Comparison of ENCODE assay signal across 9 mouse cellular contexts in the genomic region with DNA sequence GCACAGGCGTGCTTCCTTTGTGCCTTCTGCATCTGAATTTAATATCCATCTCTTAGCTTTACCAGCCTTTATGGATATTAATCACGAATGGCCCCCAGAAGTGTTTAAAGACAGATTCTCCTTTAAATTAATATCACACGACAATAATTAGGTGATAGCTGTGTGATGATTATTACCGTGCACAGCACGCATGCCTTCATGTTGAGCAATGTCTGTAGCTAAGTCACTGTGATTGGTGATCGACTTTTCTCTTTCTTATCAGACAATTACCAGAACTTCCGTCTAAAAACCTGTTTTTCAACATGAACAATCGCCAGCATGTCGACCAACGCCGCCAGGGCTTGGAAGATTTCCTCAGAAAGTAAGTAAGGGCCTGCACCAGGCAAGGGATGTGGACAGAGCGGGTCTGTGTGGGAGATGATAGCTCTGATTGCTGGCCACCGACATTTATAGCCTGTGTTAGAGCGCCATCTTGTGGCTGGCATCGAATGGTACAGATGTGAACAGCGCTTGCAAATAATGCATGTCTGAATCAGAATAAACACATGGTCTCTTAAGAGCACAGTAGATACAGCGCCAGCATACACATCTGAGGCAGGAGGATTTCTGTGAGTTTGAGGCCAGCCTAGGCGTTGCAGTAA. TPM values are rescaled to one million over a fixed set of nuclear protein-coding genes. Genes with fewer than 3 reads are reported as not detected.
DNase-seq lines count a peak whose midpoint lies in the region; ATAC-seq and TF ChIP-seq lines count a peak whose summit lies in the region.
"Had no signal": no experiment of that assay in that cellular context is flagged by ENCODE, and none has a peak within 500 bp of the region (broad histone marks: within the 10 kb centered on the region; RNA-seq: fewer than 3 reads in every experiment).

No protein-coding gene starts in this region.

- H3K4me3 ChIP-seq in forebrain, embryonic 14.5 days (ENCODE audit: low read depth, low read length), result no peak overlapping the region
- H3K4me3 ChIP-seq in liver, postnatal 0 days (ENCODE audit: low read depth, low read length), result no peak overlapping the region
- H3K4me3 ChIP-seq in neural tube, embryonic 15.5 days (replicated peaks), result no peak overlapping the region
- peak overlapping the region; percentile 73; the same call in 1 of the 2 replicates for H3K4me3 ChIP-seq in testis, adult 2 months (ENCODE audit: control insufficient read depth, low read depth, low read length)
- H3K4me3 ChIP-seq: liver, embryonic 15.5 days had no signal

- peak; percentile 76 for ATAC-seq in cerebellum, adult (ENCODE audit: insufficient number of reproducible peaks, low FRiP score, low TSS enrichment)
- peak; percentile 93 for ATAC-seq in forebrain, embryonic 14.5 days
- ATAC-seq in liver, postnatal 0 days, result peak; percentile 80
- ATAC-seq in neural tube, embryonic 15.5 days (ENCODE audit: low FRiP score), result peak; percentile 92

- no peak overlapping the region for H3K27ac ChIP-seq in forebrain, embryonic 14.5 days (ENCODE audit: low read depth, low read length)
- H3K27ac ChIP-seq in liver, postnatal 0 days (ENCODE audit: low read depth), result no peak overlapping the region
- 0 out of 2 replicates have a peak overlapping the region, but pooled peaks have one; percentile 45 for H3K27ac ChIP-seq in neural tube, embryonic 15.5 days (replicated peaks)
- H3K27ac ChIP-seq in testis, adult 2 months (ENCODE audit: control insufficient read depth, insufficient read depth, low read depth, low read length), result no peak overlapping the region
- H3K27ac ChIP-seq: liver, embryonic 15.5 days had no signal

- no peaks in the 10 kb centered on the region for H3K9me3 ChIP-seq in forebrain, embryonic 14.5 days (replicated peaks; ENCODE audit: control insufficient read depth, low read length)
- no peaks in the 10 kb centered on the region for H3K9me3 ChIP-seq in liver, postnatal 0 days (ENCODE audit: low read length)
- H3K9me3 ChIP-seq in neural tube, embryonic 15.5 days (replicated peaks), result no peaks in the 10 kb centered on the region
- H3K9me3 ChIP-seq: liver, embryonic 15.5 days had no signal

- peaks cover 11% of the 10 kb centered on the region; the same call in 1 of the 2 replicates for H3K36me3 ChIP-seq in forebrain, embryonic 14.5 days (ENCODE audit: control insufficient read depth, insufficient read depth, low read length)
- H3K36me3 ChIP-seq in liver, postnatal 0 days (replicated peaks; ENCODE audit: insufficient read depth, low read length), result peaks cover 17% of the 10 kb centered on the region
- H3K36me3 ChIP-seq in neural tube, embryonic 15.5 days, result no peaks in the 10 kb centered on the region; the same call in 1 of the 2 replicates
- H3K36me3 ChIP-seq in testis, adult 2 months (ENCODE audit: control insufficient read depth, insufficient read depth, low read length), result no peaks in the 10 kb centered on the region
- H3K36me3 ChIP-seq: liver, embryonic 15.5 days had no signal

- DNase-seq in ES-CJ7 (ENCODE audit: low read depth, low spot score), result peak; percentile 88
- peak; percentile 94 for DNase-seq in forebrain, embryonic 14.5 days (ENCODE audit: low spot score)
- peak; percentile 52 for DNase-seq in heart, postnatal 25 days (ENCODE audit: low spot score)
- peak; percentile 57 for DNase-seq in large intestine, adult 2 months (ENCODE audit: low read depth, low spot score)
- peak; percentile 85 for DNase-seq in liver, postnatal 0 days

- H3K4me1 ChIP-seq in forebrain, embryonic 14.5 days (ENCODE audit: control insufficient read depth, insufficient read depth, low read length), result no peaks in the 10 kb centered on the region
- H3K4me1 ChIP-seq in liver, postnatal 0 days (ENCODE audit: insufficient read depth), result peaks cover 6% of the 10 kb centered on the region
- H3K4me1 ChIP-seq in neural tube, embryonic 15.5 days, result peaks cover 15% of the 10 kb centered on the region
- no peaks in the 10 kb centered on the region for H3K4me1 ChIP-seq in testis, adult 2 months (ENCODE audit: control insufficient read depth, insufficient read depth, low read length)
- H3K4me1 ChIP-seq: liver, embryonic 15.5 days had no signal

- no peak for TF ChIP-seq EP300 in liver, postnatal 0 days (IDR thresholded peaks at IDR 0.05; ENCODE audit: low read depth)

- no peak overlapping the region for H3K4me2 ChIP-seq in forebrain, embryonic 14.5 days (ENCODE audit: low read length)
- H3K4me2 ChIP-seq in liver, postnatal 0 days (ENCODE audit: low read depth, low read length), result no peak overlapping the region
- no peak overlapping the region for H3K4me2 ChIP-seq in neural tube, embryonic 15.5 days
- H3K4me2 ChIP-seq: liver, embryonic 15.5 days had no signal

- H3K9ac ChIP-seq in forebrain, embryonic 14.5 days (ENCODE audit: low read length), result no peak overlapping the region
- no peak overlapping the region for H3K9ac ChIP-seq in liver, postnatal 0 days (replicated peaks)
- no peak overlapping the region for H3K9ac ChIP-seq in neural tube, embryonic 15.5 days (replicated peaks)
- H3K9ac ChIP-seq: liver, embryonic 15.5 days had no signal

- WGBS in forebrain, embryonic 14.5 days, result 35% methylated on average over 18 of the region's 18 CpGs
- 21% methylated on average over 18 of the region's 18 CpGs for WGBS in large intestine, adult 2 months
- 26% methylated on average over 18 of the region's 18 CpGs for WGBS in liver, postnatal 0 days (ENCODE audit: insufficient replicate concordance)
- 21% methylated on average over 18 of the region's 18 CpGs for WGBS in neural tube, embryonic 15.5 days

- TF ChIP-seq CTCF in liver, postnatal 0 days (IDR thresholded peaks at IDR 0.05; ENCODE audit: low read depth), result peak; percentile 92
- peak; percentile 77; the same call in 1 of the 2 replicates for TF ChIP-seq CTCF in testis, adult 2 months (IDR thresholded peaks at IDR 0.05; ENCODE audit: control insufficient read depth, insufficient read depth, insufficient replicate concordance, low read depth, low read length)

- no peaks in the 10 kb centered on the region for H3K27me3 ChIP-seq in forebrain, embryonic 14.5 days (replicated peaks; ENCODE audit: control insufficient read depth, insufficient read depth, low read length)
- H3K27me3 ChIP-seq in liver, postnatal 0 days (ENCODE audit: insufficient read depth, low read length), result no peaks in the 10 kb centered on the region
- H3K27me3 ChIP-seq in neural tube, embryonic 15.5 days (replicated peaks), result no peaks in the 10 kb centered on the region
- H3K27me3 ChIP-seq in testis, adult 2 months (ENCODE audit: control insufficient read depth, insufficient read depth, low read length), result no peaks in the 10 kb centered on the region
- H3K27me3 ChIP-seq: liver, embryonic 15.5 days had no signal

- TF ChIP-seq POLR2A in testis, adult 2 months (IDR thresholded peaks at IDR 0.05; ENCODE audit: control insufficient read depth, low read depth, low read length), result no peak

- intact Hi-C loops in heart, postnatal 25 days (cut with DNase I), result loop anchor here (1.0 to 5.0 kb wide), 4 partner anchors 69 to 371 kb away; no protein-coding TSS in a partner anchor

RNA-seq across cellular contexts. Expression of a gene that starts 56.5 kb away (rescaled TPM):
- polyA plus RNA-seq in forebrain, embryonic 14.5 days (2014; fragmentation: Nextera tagmentation; extraction: Ambion mirVana), result 44.4 and 61.5 TPM in 2 replicates
- total RNA-seq in heart, postnatal 25 days (2021), result 10 to 100 TPM; 10.2 to 11.3 TPM
- polyA plus RNA-seq in large intestine, adult 2 months (2012; rRNA removed), result 1.5 and 2.2 TPM in 2 replicates
- 15.3 and 17.7 TPM in 2 replicates for polyA plus RNA-seq in liver, postnatal 0 days (2015; fragmentation: Nextera tagmentation; extraction: Ambion mirVana)
- polyA plus RNA-seq in neural tube, embryonic 15.5 days (2015; fragmentation: Nextera tagmentation; extraction: Ambion mirVana), result 55.6 and 63.4 TPM in 2 replicates
- 1.5 and 1.7 TPM in 2 replicates for polyA plus RNA-seq in testis, adult 2 months (2012; rRNA removed)
